Comparison of ENCODE assay signal across 27 mouse cellular contexts in the genomic region with DNA sequence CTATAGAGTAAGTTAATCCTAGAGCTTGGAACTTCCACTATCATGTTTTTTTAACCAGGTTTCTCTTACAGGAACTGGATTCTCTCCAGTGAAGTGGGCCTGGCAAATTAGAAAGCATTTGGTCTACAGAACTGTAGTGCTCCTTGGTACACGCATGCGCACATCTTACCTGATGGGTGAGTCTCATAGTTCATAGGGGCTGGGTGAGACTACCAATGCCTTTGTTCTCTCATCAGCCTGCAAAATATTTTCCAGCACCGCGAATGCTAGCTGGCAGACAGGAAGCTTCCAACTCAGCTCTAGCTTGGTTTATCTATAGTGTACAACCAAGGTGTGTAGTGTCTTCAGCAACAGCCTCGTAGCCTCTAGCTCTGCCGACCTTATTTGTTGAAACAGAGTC.
"Had no signal": no experiment of that assay in that cellular context is flagged by ENCODE, and none has a peak within 500 bp of the region (broad histone marks: within the 10 kb centered on the region; RNA-seq: fewer than 3 reads in every experiment).

No protein-coding gene starts in this region.

- H3K4me3 ChIP-seq: gastrocnemius, adult 2 months; heart, adult 2 months; heart, embryonic 13.5 days; heart, embryonic 15.5 days; hindbrain, embryonic 10.5 days; hindbrain, embryonic 12.5 days; hindbrain, embryonic 15.5 days; intestine, embryonic 15.5 days; limb, embryonic 13.5 days; limb, embryonic 15.5 days; liver, embryonic 12.5 days had no signal

- H3K4me1 ChIP-seq: heart, embryonic 13.5 days; heart, embryonic 15.5 days; hindbrain, embryonic 10.5 days; hindbrain, embryonic 12.5 days; hindbrain, embryonic 15.5 days; intestine, embryonic 15.5 days; limb, embryonic 13.5 days; limb, embryonic 15.5 days; liver, embryonic 12.5 days had no signal

- DNase-seq: gastrocnemius, adult 2 months; gastrocnemius, postnatal 10 days; gastrocnemius, postnatal 25 days; heart, adult 2 months; heart, postnatal 14 days; heart, postnatal 4 days; kidney, adult 18-20 months; kidney, adult 8-10 months; kidney, postnatal 10 days; kidney, postnatal 25 days; kidney, postnatal 4 days; layer of hippocampus, adult 9-11 months; layer of hippocampus, postnatal 36 days; left cerebral cortex, postnatal 4 days had no signal

- H3K27ac ChIP-seq: gastrocnemius, adult 2 months; heart, adult 2 months; heart, embryonic 13.5 days; heart, embryonic 15.5 days; hindbrain, embryonic 10.5 days; hindbrain, embryonic 12.5 days; hindbrain, embryonic 15.5 days; intestine, embryonic 15.5 days; limb, embryonic 13.5 days; limb, embryonic 15.5 days; liver, embryonic 12.5 days; liver, embryonic 14.5 days had no signal

- H3K9me3 ChIP-seq: heart, embryonic 13.5 days; heart, embryonic 15.5 days; hindbrain, embryonic 10.5 days; hindbrain, embryonic 12.5 days; hindbrain, embryonic 15.5 days; intestine, embryonic 15.5 days; limb, embryonic 13.5 days; limb, embryonic 15.5 days; liver, embryonic 12.5 days had no signal

- ATAC-seq: inflammation-experienced regulatory T-cells, adult 6 months; intestine, embryonic 15.5 days; intestine, postnatal 0 days; liver, embryonic 12.5 days had no signal

- H3K27me3 ChIP-seq: heart, embryonic 13.5 days; heart, embryonic 15.5 days; hindbrain, embryonic 12.5 days; hindbrain, embryonic 15.5 days; intestine, embryonic 15.5 days; limb, embryonic 13.5 days; limb, embryonic 15.5 days; liver, embryonic 12.5 days had no signal

- H3K4me2 ChIP-seq: heart, embryonic 11.5 days; heart, embryonic 13.5 days; heart, embryonic 15.5 days; hindbrain, embryonic 12.5 days; hindbrain, embryonic 15.5 days; intestine, embryonic 15.5 days; limb, embryonic 13.5 days; limb, embryonic 15.5 days; liver, embryonic 12.5 days had no signal

- H3K36me3 ChIP-seq: heart, embryonic 13.5 days; heart, embryonic 15.5 days; hindbrain, embryonic 10.5 days; hindbrain, embryonic 12.5 days; hindbrain, embryonic 15.5 days; intestine, embryonic 15.5 days; limb, embryonic 13.5 days; limb, embryonic 15.5 days; liver, embryonic 12.5 days had no signal

- H3K9ac ChIP-seq: heart, embryonic 13.5 days; heart, embryonic 15.5 days; hindbrain, embryonic 12.5 days; hindbrain, embryonic 15.5 days; intestine, embryonic 15.5 days; limb, embryonic 13.5 days; limb, embryonic 15.5 days; liver, embryonic 12.5 days; liver, embryonic 14.5 days had no signal
